Mouse (Mus musculus) left cerebral cortex, adult 11 months (tissue): ENCODE measurements at regions not wholly inside any gene's neighbourhood (a gene's known extent, or its start where the extent isn't known, plus 50 kb on each side); places are given as distances from the start of the nearest gene placed in this dataset.

ENCODE experiments used
- DNase-seq: peaks from one replicate; pipeline ENCODE4 v3.0.0; 2022; ENCODE audit warnings: low spot score

- no peak for DNase-seq
Measured at GRCm38 (mm10) chr8:41830407-41830806, 413.5 kb upstream of the Frg1 start.

DNA sequence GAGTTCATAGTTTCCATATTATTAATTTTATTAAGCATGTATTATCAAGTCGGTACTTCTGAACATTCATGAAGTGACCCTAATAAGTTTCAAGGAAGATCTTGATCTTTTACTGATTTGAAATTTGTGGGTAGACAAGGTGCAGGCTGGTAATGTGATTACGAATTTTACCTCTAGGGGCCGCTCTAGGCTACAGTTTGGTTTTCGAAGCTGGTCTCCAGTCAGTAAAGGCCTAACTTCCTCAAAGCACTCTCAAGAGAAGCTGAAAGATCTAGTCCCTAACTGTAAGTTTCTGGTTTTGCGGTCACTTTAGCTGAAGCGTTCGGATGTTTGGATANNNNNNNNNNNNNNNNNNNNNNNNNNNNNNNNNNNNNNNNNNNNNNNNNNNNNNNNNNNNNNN is 408.1 kb upstream of the Frg1 start:
- DNase-seq: peak; percentile 44

GRCm38 (mm10) chr8:41823041-41823440 is 406.2 kb upstream of the Frg1 start:
- no peak for DNase-seq

- no peak for DNase-seq
Measured at GRCm38 (mm10) chr8:41821676-41822075, 404.8 kb upstream of the Frg1 start.

- no peak for DNase-seq
Measured at GRCm38 (mm10) chr8:41820605-41821395, 403.9 kb upstream of the Frg1 start.

DNA sequence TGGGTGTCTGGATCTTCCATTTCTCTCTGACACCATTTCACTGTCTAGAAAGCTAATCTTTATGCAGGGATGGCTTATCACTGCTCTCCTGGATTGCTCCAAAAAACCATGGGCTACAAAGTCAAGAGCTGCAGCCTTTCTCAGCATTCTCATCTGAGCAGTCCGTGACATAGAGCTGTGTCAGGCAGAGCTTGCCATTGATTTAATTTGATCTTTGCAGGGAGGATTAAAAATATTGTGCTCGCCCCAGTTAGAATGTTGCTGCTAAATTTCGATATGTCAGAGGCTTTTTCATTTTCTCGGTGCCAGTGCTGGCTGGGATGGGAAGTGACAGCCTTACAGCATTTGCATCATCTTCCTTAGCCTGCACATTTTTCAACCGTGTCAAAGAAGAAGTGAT is 401.7 kb upstream of the Frg1 start:
- no peak for DNase-seq

- no peak for DNase-seq
Measured at GRCm38 (mm10) chr8:41818079-41818478, 401.2 kb upstream of the Frg1 start.

DNA sequence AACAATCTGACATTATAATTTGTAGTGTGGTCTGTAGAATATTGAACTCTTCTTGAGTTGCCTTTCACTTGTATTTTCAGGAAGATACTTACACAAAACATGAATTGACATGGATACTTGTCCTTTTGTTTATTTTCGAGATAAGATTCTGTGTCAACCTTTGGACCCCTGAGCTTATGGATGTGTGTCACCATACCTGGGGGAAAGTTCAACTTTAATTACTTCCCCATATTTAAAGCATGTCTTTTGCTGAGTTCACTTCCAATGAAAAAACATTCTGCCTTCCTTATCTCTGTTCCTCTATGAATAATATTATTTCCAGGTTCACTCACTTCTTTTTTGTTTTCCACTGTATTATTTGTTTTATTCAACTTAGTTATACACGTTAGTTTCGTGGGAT is 398.4 kb upstream of the Frg1 start:
- no peak for DNase-seq

DNA sequence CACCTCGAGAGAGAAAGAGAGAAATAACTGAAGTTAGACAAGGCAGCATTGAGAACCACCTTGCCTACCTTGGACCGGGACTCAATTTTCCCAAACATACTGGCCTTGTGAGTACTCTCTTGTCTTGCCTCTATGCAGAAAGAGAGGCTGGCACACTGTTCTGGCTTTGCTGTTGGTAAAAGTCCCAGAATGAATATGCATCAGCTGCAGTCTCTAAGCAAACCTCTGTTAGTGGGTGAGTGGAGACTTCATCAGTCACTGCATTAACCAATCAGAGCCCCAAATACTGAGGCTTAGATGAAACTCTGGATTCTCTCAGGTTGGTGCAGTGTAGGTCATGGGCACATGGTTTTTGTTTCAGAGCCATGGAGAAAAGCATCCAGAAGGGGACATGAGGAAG is 378.8 kb upstream of the Frg1 start:
- DNase-seq: no peak

DNA sequence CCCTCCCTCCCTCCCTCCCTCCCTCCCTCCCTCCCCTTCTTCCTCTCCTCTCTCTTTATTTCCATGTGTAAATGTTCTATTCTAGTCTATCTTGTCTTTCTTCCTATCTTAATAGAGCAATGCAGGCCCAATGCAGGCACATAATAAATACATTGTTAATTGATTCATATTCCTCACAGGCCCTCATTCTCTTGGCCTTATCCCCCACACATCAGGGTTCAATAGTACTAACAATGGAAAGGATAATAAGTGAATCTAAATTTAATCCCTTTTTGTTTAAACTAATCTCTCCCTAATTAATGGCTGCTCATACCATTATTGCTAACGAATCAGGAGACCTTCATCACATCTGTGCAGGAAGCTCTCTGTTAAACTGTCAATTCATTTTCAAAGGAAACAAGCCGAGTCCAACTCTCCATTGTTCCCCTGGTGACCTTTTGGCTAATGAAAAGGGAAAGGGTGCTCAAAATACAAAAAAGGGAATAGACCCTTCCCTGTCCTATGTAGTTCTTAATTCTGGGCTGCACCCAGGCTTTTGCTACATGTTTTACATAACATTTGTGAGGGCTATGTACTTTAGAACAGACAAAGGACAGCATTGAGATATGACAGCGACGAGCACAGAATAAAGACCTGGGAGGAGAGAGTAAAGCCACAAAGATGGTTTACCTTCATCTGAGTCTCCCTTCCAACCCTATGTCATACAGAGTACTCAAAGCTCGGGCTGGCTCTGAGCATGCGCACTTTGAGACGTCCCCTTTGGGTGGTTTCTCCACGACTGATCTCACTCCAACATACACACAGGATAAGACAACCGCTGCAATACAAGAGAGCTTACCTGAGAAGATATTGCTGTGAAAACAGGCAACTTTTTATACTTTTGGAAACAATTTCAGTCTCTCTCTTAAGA is 370.3 kb upstream of the Frg1 start:
- DNase-seq: no peak

DNA sequence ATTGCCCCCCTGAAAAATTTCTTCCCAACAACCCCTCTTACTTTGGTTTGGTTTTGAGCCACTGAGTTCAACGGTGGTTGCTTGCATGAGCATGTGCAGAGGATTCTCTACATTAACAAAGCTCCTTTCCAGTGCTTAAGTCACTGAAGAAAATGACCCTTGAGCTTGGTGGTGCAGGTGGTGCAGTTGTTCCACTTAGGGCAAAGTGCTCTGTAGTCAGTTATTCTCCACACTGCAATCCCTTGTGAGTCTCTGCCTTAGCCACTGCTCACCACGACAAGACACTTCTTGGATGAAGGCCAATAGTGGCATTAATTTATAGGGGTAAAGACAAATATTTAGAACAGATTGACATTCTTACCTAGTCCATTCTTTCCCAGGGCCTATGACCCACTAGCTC is 369.1 kb upstream of the Frg1 start:
- no peak for DNase-seq

DNA sequence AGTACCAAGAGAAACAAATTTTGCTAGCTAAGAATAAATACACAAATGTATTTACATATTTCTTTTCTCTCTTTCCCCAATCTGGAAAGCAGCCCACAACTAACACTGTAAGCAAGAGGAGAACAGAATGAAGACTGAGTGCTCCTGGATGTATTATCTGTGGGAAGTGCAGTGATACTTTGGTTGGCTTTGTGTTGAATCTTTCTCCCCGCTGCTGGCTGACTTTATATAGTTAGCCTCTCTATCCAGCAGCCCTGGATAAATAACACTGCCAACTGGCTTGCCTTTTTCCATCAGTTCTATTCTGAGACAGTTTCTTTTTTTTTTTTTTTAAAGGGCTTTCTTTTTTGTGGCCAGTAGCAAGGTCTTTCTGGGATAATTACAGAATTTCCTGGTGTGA is 366.0 kb upstream of the Frg1 start:
- DNase-seq: no peak

DNA sequence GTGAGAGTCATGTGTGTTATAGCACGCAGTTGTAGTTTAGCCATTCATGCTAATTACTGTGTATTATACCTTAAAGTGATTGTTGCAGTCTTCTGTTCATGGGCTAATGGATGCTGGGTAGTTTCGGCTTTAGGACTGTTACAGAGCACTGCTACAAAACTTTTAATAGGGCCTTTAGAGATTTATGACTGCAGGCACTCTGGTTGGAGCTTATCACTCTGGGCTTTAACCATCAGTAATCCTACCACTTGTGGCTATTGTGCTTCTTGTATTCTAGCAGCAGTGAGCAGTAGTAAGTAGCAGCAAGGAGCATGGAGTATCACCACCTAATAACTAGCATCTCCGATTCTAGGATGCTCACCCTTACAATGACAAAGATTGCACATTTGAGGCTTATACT is 362.6 kb upstream of the Frg1 start:
- no peak for DNase-seq

GRCm38 (mm10) chr8:41771729-41772128 is 354.9 kb upstream of the Frg1 start:
- DNase-seq: no peak

GRCm38 (mm10) chr8:41753481-41753880 is 336.6 kb upstream of the Frg1 start:
- DNase-seq: peak; percentile 24

DNA sequence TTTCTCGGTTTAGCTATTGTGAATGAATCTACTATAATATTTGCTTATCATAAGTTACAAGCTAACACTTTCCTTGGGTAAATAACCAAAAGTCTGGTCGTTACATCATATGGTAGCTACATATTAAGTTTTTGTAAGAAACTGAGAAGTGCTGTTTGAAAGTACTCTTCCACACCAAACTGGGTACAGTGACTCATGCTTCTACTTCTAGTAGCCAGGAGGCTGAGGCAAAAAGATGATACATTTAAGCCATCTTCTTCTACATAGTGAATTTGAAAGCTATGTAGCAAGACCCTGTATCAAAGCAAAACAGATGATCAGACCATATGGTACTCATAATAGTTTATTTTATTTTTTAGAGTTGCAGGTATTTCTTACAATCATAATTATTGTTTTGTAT is 335.8 kb upstream of the Frg1 start:
- no peak for DNase-seq

- no peak for DNase-seq
Measured at GRCm38 (mm10) chr8:41747024-41747423, 330.1 kb upstream of the Frg1 start.

DNA sequence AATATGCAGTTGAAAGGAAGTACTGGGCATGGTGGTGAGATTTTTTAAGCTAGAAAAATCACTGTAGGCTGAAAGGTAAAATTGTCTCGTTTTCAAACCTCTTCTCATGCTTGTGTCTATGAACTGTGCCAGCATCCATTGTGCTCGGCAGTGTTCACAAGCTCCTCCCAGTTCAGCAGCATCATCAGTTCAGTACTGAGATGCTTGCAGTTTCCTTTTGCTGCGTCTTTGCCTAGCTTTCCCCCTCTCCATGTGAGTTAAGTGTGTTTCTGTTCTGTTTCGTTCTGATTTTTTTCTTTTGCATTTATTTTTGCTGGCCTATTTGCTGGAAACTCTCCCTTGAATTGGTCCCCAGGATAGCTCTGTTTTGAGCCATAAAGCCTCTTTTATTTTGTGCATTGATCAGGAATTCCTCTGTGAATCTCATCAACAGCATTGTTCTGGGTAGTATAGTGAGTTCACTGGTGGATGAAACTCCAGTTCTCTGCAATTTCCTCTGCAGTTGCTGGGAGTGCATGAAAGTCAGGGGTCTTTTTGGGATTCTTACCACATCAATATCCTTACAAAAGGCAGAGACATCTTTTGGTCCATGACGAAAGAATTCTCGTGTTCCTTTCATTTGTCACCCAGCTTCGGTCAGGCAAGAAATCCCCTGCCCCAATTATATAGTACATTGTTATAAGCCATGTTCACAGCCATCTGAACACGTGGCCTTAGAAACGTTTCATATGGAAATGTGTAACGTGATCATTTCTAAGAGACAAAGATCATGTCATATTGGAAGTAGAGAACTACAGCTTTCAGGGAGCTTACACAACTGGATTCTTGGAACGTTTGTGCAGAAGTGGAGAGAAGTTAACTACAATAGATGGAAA is 326.2 kb upstream of the Frg1 start:
- DNase-seq: no peak

DNA sequence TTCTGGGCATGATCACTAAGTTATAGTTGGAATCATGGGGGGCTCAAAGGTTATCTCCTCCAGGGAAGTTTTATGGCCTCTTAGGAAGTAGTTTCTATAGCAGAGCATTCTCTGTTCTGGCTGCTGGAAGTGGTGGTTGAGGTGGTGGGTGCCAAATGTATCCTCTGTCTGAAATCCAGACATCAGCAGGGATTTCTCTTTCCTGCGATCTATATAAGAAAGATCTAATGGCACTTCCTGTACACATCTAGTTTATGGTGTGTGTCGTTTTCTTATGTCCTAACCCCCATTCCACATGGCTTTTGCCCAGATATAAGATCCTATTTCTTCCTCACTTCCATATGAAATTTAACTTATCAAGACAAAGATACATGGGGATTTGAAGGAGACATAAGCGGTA is 300.1 kb upstream of the Frg1 start:
- no peak for DNase-seq

- DNase-seq: peak; percentile 35
Measured at GRCm38 (mm10) chr8:41713634-41714330, 296.9 kb upstream of the Frg1 start.
